Mouse (Mus musculus) stomach, postnatal 0 days (tissue): ENCODE measurements at regions not wholly inside any gene's neighbourhood (a gene's known extent, or its start where the extent isn't known, plus 50 kb on each side); places are given as distances from the start of the nearest gene placed in this dataset.

Experiments used
- ATAC-seq: fragments of 200-750 bp; cut with Nextera tagmentation; 2 replicates; pipeline ENCODE4 v1.8.0; 2017; ENCODE audit not compliant: low FRiP score, low TSS enrichment
- DNase-seq: peaks from one replicate; pipeline ENCODE4 v3.0.0-alpha.2; 2016; ENCODE audit warnings: low spot score
- H3K27ac ChIP-seq: fragments of 300-500 bp; sonication (generic); replicated peaks from 2 replicates; pipeline ENCODE4 v1.5.1; 2014; ENCODE audit warnings: mild to moderate bottlenecking, control low read depth
- H3K27me3 ChIP-seq: fragments of 300-500 bp; sonication (generic); 2 replicates; pipeline ENCODE4 v1.6.1; 2014; ENCODE audit warnings: low read length; ENCODE audit not compliant: control insufficient read depth, insufficient read depth
- H3K36me3 ChIP-seq: fragments of 300-500 bp; sonication (generic); 2 replicates; pipeline ENCODE4 v1.6.1; 2014; ENCODE audit warnings: low read length, mixed read lengths; ENCODE audit not compliant: control insufficient read depth, insufficient read depth
- H3K4me1 ChIP-seq: fragments of 300-500 bp; sonication (generic); replicated peaks from 2 replicates; pipeline ENCODE4 v1.6.1; 2014; ENCODE audit warnings: antibody characterized with exemption; ENCODE audit not compliant: control insufficient read depth, insufficient read depth
- H3K4me2 ChIP-seq: fragments of 300-500 bp; sonication (generic); replicated peaks from 2 replicates; pipeline ENCODE4 v1.6.1; 2014; ENCODE audit warnings: low read depth, mild to moderate bottlenecking, control low read depth, moderate library complexity
- H3K4me3 ChIP-seq: fragments of 300-500 bp; sonication (generic); 2 replicates; pipeline ENCODE4 v1.5.1; 2014; ENCODE audit warnings: low read depth, low read length, control low read depth
- H3K9ac ChIP-seq: fragments of 300-500 bp; sonication (generic); 2 replicates; pipeline ENCODE4 v1.6.1; 2014; ENCODE audit warnings: mild to moderate bottlenecking, low read length, control low read depth, mixed read lengths
- H3K9me3 ChIP-seq: fragments of 300-500 bp; sonication (generic); 2 replicates; pipeline ENCODE4 v1.6.1; 2016; ENCODE audit warnings: low read length; ENCODE audit not compliant: control insufficient read depth
- CTCF ChIP-seq: IDR thresholded peaks from 2 replicates; pipeline ENCODE4 v1.5.1; 2016; ENCODE audit warnings: antibody characterized with exemption, low read depth, mild to moderate bottlenecking, moderate library complexity
- EP300 ChIP-seq: optimal IDR thresholded peaks from 2 replicates; pipeline ENCODE3; 2016; ENCODE audit warnings: antibody characterized with exemption
- WGBS: fragments of 180-500 bp; shearing (Covaris S2); extraction: QIAGEN DNeasy Blood & Tissue Kit; methylation state at CpG from one replicate; pipeline ENCODE4 v1.1.7; 2014; 5-methylcytosine and 5-hydroxymethylcytosine counted together

DNA sequence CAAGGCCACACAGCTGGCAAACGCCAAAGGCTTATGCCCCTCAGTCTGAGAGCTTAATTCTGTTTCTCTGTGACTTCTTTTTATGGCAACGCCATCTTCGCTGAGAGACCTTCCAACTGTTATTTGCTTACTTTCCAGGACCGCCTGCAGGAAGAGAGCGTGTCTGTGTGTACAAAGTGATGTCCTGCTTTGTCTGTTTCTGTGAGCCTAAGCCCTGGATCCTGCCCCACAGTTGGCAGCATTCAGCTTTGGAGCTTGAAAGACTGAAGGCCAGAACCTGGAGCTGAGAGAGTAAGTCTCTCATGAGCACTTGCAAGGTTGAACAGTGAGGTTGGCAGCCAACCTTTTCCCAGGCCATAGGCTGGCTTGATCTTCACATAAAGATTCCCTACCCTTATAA is 212.8 kb downstream of the Dact1 start:
- no peak overlapping the region for H3K4me2 ChIP-seq
- ATAC-seq = no peak
- no peak overlapping the region for H3K4me3 ChIP-seq
- no peaks in the 10 kb centered on the region for H3K9me3 ChIP-seq
- no peaks in the 10 kb centered on the region for H3K27me3 ChIP-seq
- H3K9ac ChIP-seq = no peak overlapping the region
- TF ChIP-seq EP300 (no peak), CTCF (no peak)
- no peak for DNase-seq
- H3K27ac ChIP-seq = no peak overlapping the region
- H3K36me3 ChIP-seq = no peaks in the 10 kb centered on the region
- 21% methylated on average over 5 of the region's 5 CpGs for WGBS
- no peaks in the 10 kb centered on the region for H3K4me1 ChIP-seq

DNA sequence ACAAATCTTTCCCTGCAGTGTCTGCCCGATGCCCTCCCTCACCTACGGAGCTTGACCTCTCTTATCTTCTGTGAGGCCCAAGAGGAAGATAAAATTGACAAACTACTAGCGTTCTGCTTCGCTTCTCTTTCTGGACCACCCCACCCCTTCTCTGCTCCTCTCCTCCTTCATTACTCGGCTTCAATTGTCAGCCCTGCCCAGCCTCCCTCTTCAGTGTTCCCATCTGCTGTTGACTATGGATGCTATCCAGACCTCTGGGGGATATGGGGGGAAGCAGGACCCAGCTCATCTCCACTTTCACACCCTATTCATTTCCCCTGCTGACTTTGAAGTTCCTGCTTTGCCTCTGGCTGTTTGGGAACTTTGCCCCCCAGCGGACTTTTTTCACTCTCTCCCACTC is 214.5 kb downstream of the Dact1 start:
- Histone ChIP-seq H3K36me3 (no peaks in the 10 kb centered on the region), H3K9ac (no peak overlapping the region), H3K27me3 (no peaks in the 10 kb centered on the region), H3K9me3 (no peaks in the 10 kb centered on the region), H3K27ac (no peak overlapping the region), H3K4me1 (no peaks in the 10 kb centered on the region), H3K4me3 (no peak overlapping the region), H3K4me2 (no peak overlapping the region)
- 32% methylated on average over 6 of the region's 6 CpGs for WGBS
- DNase-seq (no peak), ATAC-seq (no peak)
- TF ChIP-seq EP300 = no peak
- no peak for TF ChIP-seq CTCF

DNA sequence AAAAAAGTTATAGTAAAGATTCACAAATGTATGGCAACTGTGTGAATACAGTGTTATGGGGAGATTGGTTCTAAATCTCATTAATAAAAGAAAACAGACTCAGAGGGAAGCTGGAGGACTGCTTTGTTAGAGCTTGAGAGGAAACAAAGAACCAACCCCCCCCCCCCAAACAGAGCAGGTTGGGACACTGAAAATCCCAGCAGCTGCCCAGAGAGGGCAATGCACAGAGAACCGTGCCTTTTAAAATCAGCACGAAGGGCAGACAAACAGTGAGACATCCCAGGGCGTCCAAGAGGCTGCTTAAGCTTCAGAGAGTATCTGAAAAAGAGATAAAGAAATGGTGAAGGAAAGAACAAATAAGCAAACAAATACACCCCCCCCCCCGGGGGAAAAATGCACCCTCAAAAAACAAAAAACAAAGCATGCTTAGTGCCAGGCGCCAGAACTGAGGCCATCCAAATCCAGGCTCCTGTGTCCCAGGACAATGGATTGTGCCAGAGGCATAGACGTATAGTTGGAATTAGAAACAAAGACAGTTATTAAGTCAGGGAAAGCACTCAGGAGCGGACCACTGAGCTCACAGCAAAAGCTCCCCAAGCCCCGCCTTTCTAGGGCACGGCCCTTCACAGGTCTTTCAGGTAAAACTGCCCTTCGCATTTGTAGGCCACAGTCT is 215.7 kb downstream of the Dact1 start:
- Histone ChIP-seq H3K27me3 (no peaks in the 10 kb centered on the region), H3K9ac (no peak overlapping the region), H3K9me3 (no peaks in the 10 kb centered on the region), H3K4me2 (no peak overlapping the region), H3K4me1 (no peaks in the 10 kb centered on the region), H3K36me3 (no peaks in the 10 kb centered on the region), H3K4me3 (no peak overlapping the region), H3K27ac (no peak overlapping the region)
- WGBS = 52% methylated on average over 10 of the region's 10 CpGs
- no peak for DNase-seq
- no peak for ATAC-seq
- TF ChIP-seq CTCF (no peak), EP300 (no peak)

DNA sequence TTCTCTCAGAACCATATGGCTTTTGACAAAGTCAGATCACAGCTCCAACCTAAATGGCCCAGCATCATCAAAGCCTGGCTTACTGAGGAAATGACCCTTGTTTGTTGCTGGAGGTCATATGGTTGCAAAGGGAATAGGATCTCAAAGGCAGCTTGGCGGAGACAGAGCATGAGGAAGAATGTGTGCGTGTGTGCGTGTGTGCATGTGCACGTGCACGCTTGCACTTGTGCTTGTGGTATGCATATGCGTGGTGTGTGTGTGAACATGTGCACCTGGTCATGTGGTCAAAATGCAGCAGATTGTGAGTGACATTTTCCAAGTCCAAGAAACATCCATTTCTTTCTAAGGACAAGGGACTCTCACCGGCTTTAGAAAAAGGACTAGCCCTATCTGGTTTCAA is 216.9 kb downstream of the Dact1 start:
- Histone ChIP-seq H3K9me3 (no peaks in the 10 kb centered on the region), H3K4me1 (no peaks in the 10 kb centered on the region), H3K27ac (no peak overlapping the region), H3K27me3 (no peaks in the 10 kb centered on the region), H3K36me3 (no peaks in the 10 kb centered on the region), H3K9ac (no peak overlapping the region), H3K4me3 (no peak overlapping the region), H3K4me2 (no peak overlapping the region)
- no peak for TF ChIP-seq EP300
- no peak for TF ChIP-seq CTCF
- no peak for ATAC-seq
- DNase-seq = no peak
- 88% methylated on average over 7 of the region's 7 CpGs for WGBS

DNA sequence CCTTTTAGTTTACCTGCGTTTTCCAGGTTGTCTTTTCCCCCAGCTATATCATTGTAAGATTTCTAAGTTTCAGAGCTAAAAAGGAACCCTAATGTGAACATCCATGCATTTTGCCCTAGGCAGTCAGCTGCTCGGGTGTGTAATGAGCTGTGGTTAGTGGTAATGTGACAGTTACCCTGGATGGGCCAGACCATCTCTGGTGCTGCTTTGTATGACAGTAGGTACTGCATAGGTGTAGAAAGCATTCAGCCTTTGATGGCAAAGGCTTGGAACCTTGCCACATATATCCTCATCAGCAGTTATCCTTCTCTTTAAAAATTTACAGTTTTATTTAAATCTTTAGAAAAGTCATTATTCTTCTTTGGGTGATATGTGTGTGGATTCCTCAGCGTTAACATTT is 222.5 kb downstream of the Dact1 start:
- no peaks in the 10 kb centered on the region for H3K36me3 ChIP-seq
- TF ChIP-seq EP300 (no peak), CTCF (no peak)
- WGBS = 77% methylated on average over 3 of the region's 3 CpGs
- DNase-seq (no peak), ATAC-seq (no peak)
- no peak overlapping the region for H3K4me3 ChIP-seq
- no peak overlapping the region for H3K4me2 ChIP-seq
- no peak overlapping the region for H3K27ac ChIP-seq
- H3K27me3 ChIP-seq = no peaks in the 10 kb centered on the region
- no peaks in the 10 kb centered on the region for H3K9me3 ChIP-seq
- H3K4me1 ChIP-seq = no peaks in the 10 kb centered on the region
- no peak overlapping the region for H3K9ac ChIP-seq

DNA sequence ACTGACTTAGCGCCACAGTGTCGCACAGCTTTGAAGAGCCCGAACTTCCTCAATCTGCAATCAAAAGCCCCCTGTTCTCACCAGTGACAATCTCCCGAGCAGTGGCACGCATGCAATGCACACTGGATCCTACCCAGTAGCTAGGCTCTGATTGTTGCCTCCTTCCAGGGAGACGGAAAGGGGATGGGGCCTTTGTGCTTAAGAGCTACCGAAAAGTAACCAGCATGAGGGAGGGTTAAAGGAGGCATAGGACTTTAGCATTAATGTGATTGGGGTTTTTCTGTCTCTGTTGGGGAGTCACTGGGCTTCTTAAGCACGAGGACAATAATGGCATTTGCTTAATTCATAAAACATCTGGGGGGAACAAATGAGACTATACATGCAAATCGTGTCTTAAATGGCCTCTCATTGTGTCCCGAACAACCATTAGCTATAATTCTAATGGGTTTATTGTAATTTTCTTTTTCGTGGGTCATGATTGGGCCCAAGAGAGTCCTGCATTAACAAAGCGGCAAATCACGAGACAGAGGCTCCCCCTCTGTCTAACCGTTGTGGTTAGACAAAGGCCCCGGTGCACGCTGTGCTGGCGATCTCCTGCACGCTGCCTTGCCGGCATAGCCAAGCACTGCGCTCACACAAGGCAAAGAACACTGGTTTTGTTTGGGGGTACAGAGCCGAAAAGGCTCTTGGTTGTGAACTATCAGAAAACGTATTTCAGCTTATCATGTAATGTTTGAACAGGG is 223.2 kb downstream of the Dact1 start:
- no peak overlapping the region for H3K27ac ChIP-seq
- DNase-seq (no peak), ATAC-seq (no peak)
- no peak overlapping the region for H3K9ac ChIP-seq
- H3K4me2 ChIP-seq = no peak overlapping the region
- no peaks in the 10 kb centered on the region for H3K4me1 ChIP-seq
- no peaks in the 10 kb centered on the region for H3K9me3 ChIP-seq
- 79% methylated on average over 22 of the region's 22 CpGs for WGBS
- no peak for TF ChIP-seq EP300
- TF ChIP-seq CTCF = no peak
- H3K27me3 ChIP-seq = no peaks in the 10 kb centered on the region
- no peak overlapping the region for H3K4me3 ChIP-seq
- H3K36me3 ChIP-seq = no peaks in the 10 kb centered on the region
